Comparison of ENCODE assay signal across 29 mouse cellular contexts in the genomic region with DNA sequence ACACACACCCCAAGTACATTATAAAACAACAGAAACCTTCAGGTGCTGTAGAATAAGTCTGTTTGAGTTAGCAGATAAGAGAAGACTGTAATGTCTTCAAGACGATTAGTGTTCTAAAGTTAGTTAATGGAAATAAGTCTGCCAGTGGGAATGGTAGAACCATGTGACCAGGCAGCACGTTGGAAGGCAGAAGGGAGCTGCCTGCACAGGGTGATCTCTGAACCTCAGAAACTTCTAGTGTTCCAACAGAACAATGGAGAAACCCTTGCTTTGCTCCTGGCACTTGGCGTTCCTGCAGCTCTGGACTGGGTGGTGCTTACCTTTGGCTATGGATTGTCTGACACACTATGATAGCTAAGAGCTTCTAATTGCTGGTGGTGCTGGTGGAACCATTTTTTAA.
DNase-seq lines count a peak whose midpoint lies in the region; ATAC-seq and TF ChIP-seq lines count a peak whose summit lies in the region.
"Had no signal": no experiment of that assay in that cellular context is flagged by ENCODE, and none has a peak within 500 bp of the region (broad histone marks: within the 10 kb centered on the region; RNA-seq: fewer than 3 reads in every experiment).

No protein-coding gene starts in this region.

- TF ChIP-seq EP300 in stomach, postnatal 0 days (optimal IDR thresholded peaks at IDR 0.05), result no peak

- no peaks in the 10 kb centered on the region for H3K9me3 ChIP-seq in kidney, embryonic 16.5 days (ENCODE audit: low read length)
- no peaks in the 10 kb centered on the region for H3K9me3 ChIP-seq in intestine, embryonic 15.5 days
- no peaks in the 10 kb centered on the region for H3K9me3 ChIP-seq in stomach, postnatal 0 days (ENCODE audit: control insufficient read depth, low read length)
- H3K9me3 ChIP-seq: embryonic facial prominence, embryonic 10.5 days; embryonic facial prominence, embryonic 13.5 days; forebrain, embryonic 12.5 days; forebrain, embryonic 15.5 days; G1E; heart, embryonic 10.5 days; heart, embryonic 13.5 days had no signal

- H3K4me1 ChIP-seq in kidney, adult 2 months (ENCODE audit: control insufficient read depth, insufficient read depth, low read length), result peaks cover 6% of the 10 kb centered on the region; the same call in 1 of the 2 replicates
- H3K4me1 ChIP-seq in kidney, embryonic 16.5 days (ENCODE audit: insufficient read depth, low read length), result peaks cover 14% of the 10 kb centered on the region; the same call in 1 of the 2 replicates
- H3K4me1 ChIP-seq in intestine, embryonic 15.5 days (replicated peaks), result 0 out of 2 replicates have a peak, but pooled peaks cover 3% of the 10 kb centered on the region
- 0 out of 2 replicates have a peak, but pooled peaks cover 4% of the 10 kb centered on the region for H3K4me1 ChIP-seq in stomach, postnatal 0 days (replicated peaks; ENCODE audit: control insufficient read depth, insufficient read depth)
- H3K4me1 ChIP-seq: embryonic facial prominence, embryonic 13.5 days; forebrain, embryonic 15.5 days had no signal

- DNase-seq in kidney, adult 2 months, result peak; percentile 49
- peak; percentile 41 to 42 for DNase-seq in kidney, postnatal 36 days
- DNase-seq in kidney, postnatal 4 days, result no peak
- no peak for DNase-seq in stomach, postnatal 0 days (ENCODE audit: low spot score)
- DNase-seq in adrenal gland, adult 2 months, result no peak
- DNase-seq: adrenal gland, adult 8-10 months; adrenal gland, postnatal 25 days; B cell, adult 2 months; cerebellum, adult 11-12 months; cerebellum, adult 8-10 months; cerebellum, postnatal 36 days; embryo, embryonic 11 days; gastrocnemius, postnatal 36 days; heart, adult 2 months; heart, postnatal 14 days; heart, postnatal 4 days had no signal

- TF ChIP-seq CTCF in kidney, adult 2 months (conservative IDR thresholded peaks at IDR 0.05; ENCODE audit: insufficient read depth, insufficient read length, low read depth, low read length), result no peak
- TF ChIP-seq CTCF in stomach, postnatal 0 days (IDR thresholded peaks at IDR 0.05; ENCODE audit: low read depth), result no peak

- no peak overlapping the region for H3K9ac ChIP-seq in kidney, embryonic 16.5 days (replicated peaks; ENCODE audit: low read length)
- no peak overlapping the region for H3K9ac ChIP-seq in intestine, embryonic 15.5 days
- H3K9ac ChIP-seq in stomach, postnatal 0 days (ENCODE audit: low read length), result no peak overlapping the region
- H3K9ac ChIP-seq: embryonic facial prominence, embryonic 13.5 days; forebrain, embryonic 12.5 days; forebrain, embryonic 15.5 days; heart, embryonic 13.5 days; hindbrain, embryonic 14.5 days had no signal

- H3K4me2 ChIP-seq in kidney, embryonic 16.5 days (replicated peaks; ENCODE audit: low read depth, low read length), result no peak overlapping the region
- H3K4me2 ChIP-seq in intestine, embryonic 15.5 days (replicated peaks), result no peak overlapping the region
- no peak overlapping the region for H3K4me2 ChIP-seq in stomach, postnatal 0 days (replicated peaks; ENCODE audit: low read depth)
- H3K4me2 ChIP-seq: embryonic facial prominence, embryonic 13.5 days; forebrain, embryonic 12.5 days; forebrain, embryonic 15.5 days; heart, embryonic 13.5 days; hindbrain, embryonic 14.5 days had no signal

- H3K27me3 ChIP-seq in kidney, adult 2 months (replicated peaks; ENCODE audit: control insufficient read depth, insufficient read depth, low read length), result no peaks in the 10 kb centered on the region
- no peaks in the 10 kb centered on the region for H3K27me3 ChIP-seq in kidney, embryonic 16.5 days (ENCODE audit: insufficient read depth, low read length)
- no peaks in the 10 kb centered on the region for H3K27me3 ChIP-seq in intestine, embryonic 15.5 days (replicated peaks)
- H3K27me3 ChIP-seq in stomach, postnatal 0 days (ENCODE audit: control insufficient read depth, insufficient read depth, low read length), result no peaks in the 10 kb centered on the region
- H3K27me3 ChIP-seq: CH12.LX; embryonic facial prominence, embryonic 13.5 days; forebrain, embryonic 12.5 days; forebrain, embryonic 15.5 days; Patski had no signal

- no peak for ATAC-seq in kidney, embryonic 16.5 days (ENCODE audit: low FRiP score, low TSS enrichment)
- ATAC-seq in intestine, embryonic 15.5 days, result peak; percentile 43; the same call in 1 of the 2 replicates
- peak; percentile 59; the same call in 1 of the 2 replicates for ATAC-seq in stomach, postnatal 0 days (ENCODE audit: low FRiP score, low TSS enrichment)
- ATAC-seq: forebrain, embryonic 15.5 days; Patski had no signal

- 44% methylated on average over 3 of the region's 3 CpGs for WGBS in kidney, adult 2 months
- 56% methylated on average over 3 of the region's 3 CpGs for WGBS in kidney, embryonic 16.5 days
- 57% methylated on average over 3 of the region's 3 CpGs for WGBS in intestine, embryonic 15.5 days
- WGBS in stomach, postnatal 0 days, result 39% methylated on average over 3 of the region's 3 CpGs

- no peak overlapping the region for H3K4me3 ChIP-seq in kidney, adult 2 months (ENCODE audit: insufficient read depth, low read depth, low read length)
- no peak overlapping the region for H3K4me3 ChIP-seq in kidney, embryonic 16.5 days (ENCODE audit: low read length)
- no peak overlapping the region for H3K4me3 ChIP-seq in intestine, embryonic 15.5 days (replicated peaks)
- H3K4me3 ChIP-seq in stomach, postnatal 0 days (ENCODE audit: low read depth, low read length), result no peak overlapping the region
- H3K4me3 ChIP-seq: embryonic facial prominence, embryonic 10.5 days; embryonic facial prominence, embryonic 13.5 days; erythroblast, embryonic 14.5 days; forebrain, embryonic 12.5 days; forebrain, embryonic 15.5 days; heart, adult 2 months; heart, embryonic 10.5 days; heart, embryonic 13.5 days had no signal

- no peaks in the 10 kb centered on the region for H3K36me3 ChIP-seq in kidney, adult 2 months (ENCODE audit: control insufficient read depth, insufficient read depth, low read length)
- H3K36me3 ChIP-seq in kidney, embryonic 16.5 days (ENCODE audit: insufficient read depth, low read length), result no peaks in the 10 kb centered on the region
- H3K36me3 ChIP-seq in intestine, embryonic 15.5 days, result no peaks in the 10 kb centered on the region
- no peaks in the 10 kb centered on the region for H3K36me3 ChIP-seq in stomach, postnatal 0 days (ENCODE audit: control insufficient read depth, insufficient read depth, low read length)
- H3K36me3 ChIP-seq: embryonic facial prominence, embryonic 10.5 days; embryonic facial prominence, embryonic 13.5 days; forebrain, embryonic 12.5 days; forebrain, embryonic 15.5 days; G1E; heart, embryonic 10.5 days; heart, embryonic 13.5 days had no signal

- TF ChIP-seq POLR2A in kidney, adult 2 months (IDR thresholded peaks at IDR 0.05; ENCODE audit: low read depth, low read length), result no peak

- no peak overlapping the region for H3K27ac ChIP-seq in kidney, adult 2 months (ENCODE audit: insufficient read depth, low read depth, low read length)
- no peak overlapping the region for H3K27ac ChIP-seq in kidney, embryonic 16.5 days (ENCODE audit: low read length)
- no peak overlapping the region for H3K27ac ChIP-seq in intestine, embryonic 15.5 days
- no peak overlapping the region for H3K27ac ChIP-seq in stomach, postnatal 0 days (replicated peaks)
- H3K27ac ChIP-seq: embryonic facial prominence, embryonic 10.5 days; embryonic facial prominence, embryonic 13.5 days; forebrain, embryonic 12.5 days; forebrain, embryonic 15.5 days; heart, adult 2 months; heart, embryonic 10.5 days; heart, embryonic 13.5 days; hindbrain, embryonic 14.5 days had no signal

Comparison
In these comparisons a context has a peak if more than half of its experiments do, and no peak if none do; other contexts are left out.
1. DNase-seq: peak in kidney, adult 2 months (single experiment) and kidney, postnatal 36 days (2 of 2); none in kidney, postnatal 4 days (0 of 2), stomach, postnatal 0 days (single experiment) and adrenal gland, adult 2 months (single experiment).